Mouse (Mus musculus) thymus, postnatal 10 days (tissue): Measurements from ENCODE around the gene Pum1.
"Not testable (repeated sequence)": the region's sequence is repeated elsewhere in the genome, so short reads cannot be mapped to it uniquely, and the experiment has no call there.

ENCODE experiments used
- DNase-seq, 2 experiments: peaks; one replicate each; pipeline ENCODE4 v3.0.0; 2021; ENCODE audit warnings: low spot score in 2 of 2

The Pum1 gene

GRCm38 (mm10) chr4:130668541-130668940 lies 5.4 kb downstream of the Pum1 start:
- DNase-seq: no peak

DNA sequence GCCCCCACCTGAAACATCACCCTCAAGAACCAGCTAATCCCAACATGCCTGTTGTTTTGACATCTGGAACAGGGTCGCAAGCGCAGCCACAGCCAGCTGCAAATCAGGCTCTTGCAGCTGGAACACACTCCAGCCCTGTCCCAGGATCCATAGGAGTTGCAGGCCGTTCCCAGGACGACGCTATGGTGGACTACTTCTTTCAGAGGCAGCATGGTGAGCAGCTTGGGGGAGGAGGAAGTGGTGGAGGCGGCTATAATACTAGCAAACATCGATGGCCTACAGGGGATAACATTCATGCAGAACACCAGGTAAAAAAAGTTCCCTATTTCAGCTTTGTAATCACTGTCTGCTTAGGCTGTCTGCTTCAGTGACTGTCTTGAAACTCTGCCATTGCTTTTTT lies 5.9 kb downstream of the Pum1 start:
- no peak for DNase-seq

- DNase-seq: not testable (repeated sequence)
Observed at GRCm38 (mm10) chr4:130670023-130670422, 6.9 kb downstream of the Pum1 start.

DNA sequence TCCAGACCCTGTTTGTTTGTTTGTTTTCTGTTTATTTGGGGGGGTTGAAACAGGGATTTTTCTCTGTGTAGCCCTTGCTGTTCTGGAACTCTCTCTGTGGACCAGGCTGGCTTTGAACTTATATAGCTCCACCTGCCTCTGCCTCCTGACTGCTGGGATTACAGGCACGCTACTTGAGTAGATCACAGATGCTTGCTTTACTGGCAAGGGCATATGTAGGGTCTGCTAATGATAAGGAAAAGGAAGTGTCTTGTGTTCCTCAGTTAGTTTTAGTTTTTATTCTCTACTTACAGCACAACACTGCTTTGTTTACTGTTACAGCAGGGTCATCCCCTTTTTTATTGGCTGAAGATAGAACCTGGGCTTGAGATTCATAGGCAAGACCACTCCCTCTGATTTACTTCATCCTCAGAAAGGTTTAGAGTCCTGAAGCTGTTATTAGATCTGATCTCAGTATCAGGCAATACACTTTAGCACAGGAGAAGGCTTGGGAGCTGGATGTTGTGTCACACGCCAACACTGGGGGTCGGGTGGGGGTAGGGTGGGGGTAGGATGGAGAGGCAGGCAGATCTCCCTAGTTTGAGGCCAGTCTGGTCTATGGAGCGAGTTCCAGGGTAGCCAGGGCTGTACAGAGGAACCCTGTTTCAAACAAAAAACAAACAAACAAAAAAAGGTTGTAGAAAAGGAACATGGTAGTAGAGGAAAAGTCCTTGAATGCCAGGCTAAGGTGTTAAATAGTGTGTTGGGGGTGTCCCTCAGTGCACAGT lies 8.1 kb downstream of the Pum1 start:
- DNase-seq: no peak

DNA sequence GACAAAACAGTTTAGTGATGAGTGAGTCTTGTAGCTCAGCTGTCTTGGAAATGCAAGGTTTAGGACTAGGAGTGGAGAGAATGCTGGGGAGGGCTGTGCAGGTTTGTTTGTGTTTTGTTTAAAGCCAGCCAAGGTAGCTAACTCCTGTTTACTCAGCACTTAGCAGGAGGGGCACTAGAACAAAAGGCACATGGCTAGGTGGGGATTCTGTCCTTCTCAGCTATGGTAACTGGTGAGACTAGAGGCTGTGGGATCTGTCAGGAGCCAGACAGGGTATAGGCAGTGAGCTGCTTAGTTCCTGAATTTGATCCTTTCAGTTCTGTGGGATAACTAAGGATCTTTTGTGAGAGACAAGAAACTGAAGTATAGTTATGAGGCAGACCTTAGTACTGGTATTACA lies 9.0 kb downstream of the Pum1 start:
- DNase-seq: no peak

DNA sequence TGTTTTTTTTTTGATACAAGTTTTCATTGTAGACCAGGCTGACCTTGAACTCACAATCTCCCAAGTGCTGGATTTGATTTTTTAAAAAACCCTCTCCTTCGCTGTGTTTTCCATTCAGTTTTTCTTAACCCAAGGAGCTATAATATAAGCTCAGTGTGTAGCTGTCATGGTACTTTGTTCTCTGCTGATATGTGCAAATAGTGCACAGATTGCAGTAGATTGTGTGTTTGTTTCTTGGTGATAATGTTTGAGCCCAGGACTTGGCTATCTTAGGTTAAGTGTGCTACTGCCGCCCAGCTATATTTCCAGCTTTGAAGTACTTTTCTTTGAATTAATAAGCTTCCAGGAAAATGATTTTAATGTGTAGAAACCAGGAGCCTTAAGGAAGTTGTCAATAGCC lies 13.6 kb downstream of the Pum1 start:
- DNase-seq: no peak

DNA sequence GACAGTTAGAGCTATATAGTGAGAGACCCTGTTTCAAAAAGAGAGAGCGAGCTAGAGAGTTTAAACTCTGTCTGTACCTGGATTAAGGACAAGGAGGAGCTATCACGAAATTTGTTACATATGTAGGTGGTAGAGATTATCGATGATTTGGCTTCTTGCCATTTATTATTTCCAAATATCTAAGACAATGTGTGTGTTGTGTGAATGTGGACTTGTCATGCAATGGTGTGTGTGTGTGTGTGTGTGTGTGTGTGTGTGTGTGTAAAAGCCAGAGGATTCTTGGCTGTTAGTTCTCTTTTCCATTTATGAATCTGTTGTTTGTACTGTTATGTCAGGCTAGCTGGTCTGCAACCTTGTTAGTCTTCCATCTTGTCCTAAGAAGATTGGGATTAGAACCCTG lies 15.0 kb downstream of the Pum1 start:
- no peak for DNase-seq

DNA sequence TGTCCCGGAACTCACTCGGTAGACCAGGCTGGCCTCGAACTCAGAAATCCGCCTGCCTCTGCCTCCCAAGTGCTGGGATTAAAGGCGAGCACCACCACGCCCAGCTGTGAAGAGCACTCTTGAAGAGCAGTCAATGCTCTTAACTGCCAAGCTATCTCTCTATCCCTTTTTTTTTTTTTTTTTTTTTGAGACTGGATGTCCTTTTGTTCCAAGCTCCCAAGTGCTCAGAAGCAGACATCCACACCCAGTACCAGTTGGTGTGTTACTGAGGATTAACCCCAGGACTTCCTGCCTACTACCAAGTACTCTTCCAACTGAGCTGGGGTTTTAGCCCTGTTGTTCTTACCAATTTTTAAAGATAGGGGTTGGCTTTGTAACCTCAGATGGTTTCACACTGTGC lies 17.6 kb downstream of the Pum1 start:
- DNase-seq: no peak

GRCm38 (mm10) chr4:130683051-130683450 lies 19.9 kb downstream of the Pum1 start:
- DNase-seq: not testable (repeated sequence)

- DNase-seq: no peak
Observed at GRCm38 (mm10) chr4:130693936-130694335, 30.8 kb downstream of the Pum1 start.

- DNase-seq: no peak
Observed at GRCm38 (mm10) chr4:130694982-130695381, 31.9 kb downstream of the Pum1 start.

- DNase-seq: no peak
Observed at GRCm38 (mm10) chr4:130701061-130701460, 37.9 kb downstream of the Pum1 start.

- DNase-seq: no peak
Observed at GRCm38 (mm10) chr4:130702835-130703535, 39.9 kb downstream of the Pum1 start.

DNA sequence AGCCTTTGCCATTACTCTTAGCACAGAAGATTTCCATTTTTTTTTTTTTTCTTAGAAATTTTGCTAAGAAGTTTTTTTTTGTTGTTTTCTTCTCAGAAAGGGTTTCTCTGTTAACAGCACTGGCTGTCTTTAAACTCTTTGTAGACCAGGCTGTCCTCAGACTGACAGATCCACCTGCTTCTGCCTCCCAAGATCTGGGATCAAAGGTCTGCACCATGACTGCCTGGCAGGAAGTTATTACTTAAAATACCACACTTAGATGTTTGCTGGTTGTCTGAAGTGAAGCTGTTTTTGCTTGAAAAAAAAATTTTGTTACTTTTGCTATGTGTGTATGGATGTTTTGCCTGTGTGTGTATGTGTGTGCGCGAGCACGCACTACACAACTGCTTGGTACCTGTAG lies 40.5 kb downstream of the Pum1 start:
- no peak for DNase-seq

GRCm38 (mm10) chr4:130704615-130705014 lies 41.5 kb downstream of the Pum1 start:
- DNase-seq: no peak

DNA sequence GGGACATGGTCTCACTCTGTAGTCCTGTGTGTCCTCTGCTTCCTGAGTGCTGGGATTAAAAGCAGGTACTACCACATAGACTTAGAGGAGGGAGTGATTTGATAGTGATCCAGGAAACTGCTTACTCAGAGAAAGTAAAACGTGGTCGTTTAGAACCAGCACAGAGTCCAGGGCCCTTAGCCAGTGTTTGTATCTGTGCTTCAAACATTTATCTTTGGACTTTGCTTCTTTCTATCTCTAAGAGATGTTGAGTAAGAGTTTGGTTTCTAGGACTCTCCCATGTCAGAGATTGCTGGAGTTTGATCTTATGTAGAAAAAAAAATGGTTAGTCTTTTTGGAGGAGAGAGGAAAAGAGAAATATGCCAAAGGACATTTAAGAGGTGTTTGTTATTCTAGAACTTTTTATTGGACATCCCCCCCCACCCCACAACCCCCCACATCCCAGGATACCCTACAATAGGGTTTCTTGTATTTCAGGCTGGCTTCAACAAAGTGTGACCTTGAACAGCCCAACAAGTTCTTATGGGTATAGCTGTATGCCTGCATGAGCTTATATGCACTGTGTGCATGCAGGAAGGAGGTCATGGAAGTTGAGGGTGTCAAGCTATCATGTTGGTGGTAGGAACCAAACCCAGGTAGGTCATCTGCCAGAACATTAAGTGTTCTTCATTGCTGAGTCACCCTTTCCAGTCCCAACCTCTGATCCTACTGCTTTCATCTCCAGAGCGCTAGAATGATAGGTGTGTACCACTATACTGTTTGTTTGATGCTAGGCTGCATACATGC lies 43.3 kb downstream of the Pum1 start:
- no peak for DNase-seq

DNA sequence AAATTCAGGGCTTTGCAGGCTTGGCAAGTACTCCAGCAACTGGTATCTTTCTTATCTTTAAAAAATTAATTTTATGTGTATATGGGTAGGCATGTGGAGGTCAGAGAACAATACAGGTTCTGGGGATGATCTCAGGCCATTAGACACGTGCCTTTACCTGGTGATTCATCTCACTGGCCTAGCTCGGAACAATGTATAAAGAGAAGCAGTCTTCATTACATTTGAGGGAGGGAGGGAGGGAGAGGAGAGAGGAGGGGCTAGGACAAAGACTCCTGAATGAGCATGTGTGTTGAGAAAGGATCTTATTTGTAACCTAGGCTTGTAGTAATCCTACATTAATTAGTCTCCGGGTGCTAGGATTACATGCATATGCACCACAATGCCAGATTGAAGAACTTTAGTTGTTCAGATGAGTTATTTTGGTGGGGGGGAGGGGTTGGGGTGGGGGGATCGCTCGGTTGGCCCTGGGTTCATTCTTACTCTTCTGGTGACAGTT lies 48.3 kb downstream of the Pum1 start:
- DNase-seq: no peak

- no peak for DNase-seq
Observed at GRCm38 (mm10) chr4:130712341-130712740, 49.2 kb downstream of the Pum1 start.

GRCm38 (mm10) chr4:130713430-130713829 lies 50.3 kb downstream of the Pum1 start:
- no peak for DNase-seq

- no peak for DNase-seq
Observed at GRCm38 (mm10) chr4:130715126-130715525, 52.0 kb downstream of the Pum1 start.

- no peak for DNase-seq
Observed at GRCm38 (mm10) chr4:130715623-130716022, 52.5 kb downstream of the Pum1 start.

- no peak for DNase-seq
Observed at GRCm38 (mm10) chr4:130719348-130719747, 56.2 kb downstream of the Pum1 start.
